Mouse (Mus musculus): ENCODE measurements around the gene Mtf1. TPM values are rescaled to one million over a fixed set of nuclear protein-coding genes. Genes with fewer than 3 reads are reported as not detected.

Gene Mtf1
- total RNA-seq, 2 experiments from 2014 or later, result 11.4 to 13.1 TPM

GRCm38 (mm10) chr4:124802309-124803260, 681 bp downstream of the Mtf1 start:
- peak; percentile 97 for DNase-seq

GRCm38 (mm10) chr4:124803406-124803805, 1.5 kb downstream of the Mtf1 start:
- no peak for DNase-seq

- no peak for DNase-seq
Measured at GRCm38 (mm10) chr4:124808511-124808910, 6.6 kb downstream of the Mtf1 start.

GRCm38 (mm10) chr4:124809136-124809883, 7.4 kb downstream of the Mtf1 start:
- DNase-seq, result no peak

GRCm38 (mm10) chr4:124810056-124810455, 8.2 kb downstream of the Mtf1 start:
- no peak for DNase-seq

GRCm38 (mm10) chr4:124811347-124811975, 9.6 kb downstream of the Mtf1 start:
- no peak for DNase-seq

GRCm38 (mm10) chr4:124815901-124816300, 14.0 kb downstream of the Mtf1 start:
- peak; percentile 19 for DNase-seq

- peak; percentile 29 for DNase-seq
Measured at GRCm38 (mm10) chr4:124817803-124818202, 15.9 kb downstream of the Mtf1 start.

GRCm38 (mm10) chr4:124818832-124819231, 16.9 kb downstream of the Mtf1 start:
- no peak for DNase-seq

- DNase-seq, result no peak
Measured at GRCm38 (mm10) chr4:124824967-124825366, 23.1 kb downstream of the Mtf1 start.

GRCm38 (mm10) chr4:124825371-124825965, 23.6 kb downstream of the Mtf1 start:
- no peak for DNase-seq

- DNase-seq, result no peak
Measured at GRCm38 (mm10) chr4:124829671-124830070, 27.8 kb downstream of the Mtf1 start.

GRCm38 (mm10) chr4:124832796-124833195, 30.9 kb downstream of the Mtf1 start:
- no peak for DNase-seq

- DNase-seq, result no peak
Measured at GRCm38 (mm10) chr4:124838035-124838700, 36.3 kb downstream of the Mtf1 start.

GRCm38 (mm10) chr4:124840998-124841397, 39.1 kb downstream of the Mtf1 start:
- DNase-seq, result no peak

- DNase-seq, result no peak
Measured at GRCm38 (mm10) chr4:124843493-124843892, 41.6 kb downstream of the Mtf1 start.

GRCm38 (mm10) chr4:124847573-124847972, 45.7 kb downstream of the Mtf1 start:
- DNase-seq, result peak; percentile 66

- peak; percentile 51 for DNase-seq
Measured at GRCm38 (mm10) chr4:124849631-124850260, 47.8 kb downstream of the Mtf1 start.

- DNase-seq, result peak; percentile 92
Measured at GRCm38 (mm10) chr4:124850261-124850913, 48.5 kb downstream of the Mtf1 start, which contains the start of gene Yrdc. Gene Yrdc, plus strand, starts transcription at chr4:124850679.

GRCm38 (mm10) chr4:124850933-124851658, 49.2 kb downstream of the Mtf1 start, which contains the start of gene 1110065P20Rik:
Gene 1110065P20Rik, minus strand, starts transcription at chr4:124851196.
- DNase-seq, result peak; percentile 78
